Mouse (Mus musculus) T-cell, adult 2 months (primary cell): Measurements from ENCODE around the gene Heg1.

Experiments used
- DNase-seq: peaks from one replicate; pipeline ENCODE4 v3.0.0; 2022; ENCODE audit warnings: low spot score

Gene Heg1

GRCm38 (mm10) chr16:33676347-33677312 lies 7.5 kb upstream of the Heg1 start:
- DNase-seq = no peak

GRCm38 (mm10) chr16:33677313-33677690 lies 6.9 kb upstream of the Heg1 start:
- DNase-seq = no peak

- no peak for DNase-seq
Measured at GRCm38 (mm10) chr16:33677901-33678300, 6.3 kb upstream of the Heg1 start.

GRCm38 (mm10) chr16:33680271-33680670 lies 3.9 kb upstream of the Heg1 start:
- no peak for DNase-seq

- DNase-seq = no peak
Measured at GRCm38 (mm10) chr16:33680816-33681215, 3.4 kb upstream of the Heg1 start.

- DNase-seq = no peak
Measured at GRCm38 (mm10) chr16:33681661-33682060, 2.5 kb upstream of the Heg1 start.

- DNase-seq = no peak
Measured at GRCm38 (mm10) chr16:33682651-33683050, 1.5 kb upstream of the Heg1 start.

GRCm38 (mm10) chr16:33683206-33684161 lies 686 bp upstream of the Heg1 start:
- DNase-seq = no peak

GRCm38 (mm10) chr16:33684703-33685701 lies 832 bp downstream of the Heg1 start:
- DNase-seq = no peak

GRCm38 (mm10) chr16:33686056-33686455 lies 1.9 kb downstream of the Heg1 start:
- no peak for DNase-seq

GRCm38 (mm10) chr16:33687724-33688123 lies 3.6 kb downstream of the Heg1 start:
- peak; percentile 71 for DNase-seq

GRCm38 (mm10) chr16:33690975-33691747 lies 7.0 kb downstream of the Heg1 start:
- peak; percentile 37 for DNase-seq

- no peak for DNase-seq
Measured at GRCm38 (mm10) chr16:33693553-33693952, 9.4 kb downstream of the Heg1 start.

GRCm38 (mm10) chr16:33696811-33697575 lies 12.8 kb downstream of the Heg1 start:
- no peak for DNase-seq

GRCm38 (mm10) chr16:33697576-33698276 lies 13.6 kb downstream of the Heg1 start:
- DNase-seq = no peak

- peak; percentile 60 for DNase-seq
Measured at GRCm38 (mm10) chr16:33698277-33698790, 14.2 kb downstream of the Heg1 start.

GRCm38 (mm10) chr16:33700584-33700983 lies 16.4 kb downstream of the Heg1 start:
- no peak for DNase-seq

- no peak for DNase-seq
Measured at GRCm38 (mm10) chr16:33701872-33702271, 17.7 kb downstream of the Heg1 start.

- DNase-seq = no peak
Measured at GRCm38 (mm10) chr16:33704289-33704688, 20.1 kb downstream of the Heg1 start.
